Mouse (Mus musculus): Measurements from ENCODE around the gene Cldnd1.

The Cldnd1 gene

GRCm38 (mm10) chr16:58727477-58728131, at the start of gene Cldnd1:
TSS of gene Cldnd1 (plus strand) at chr16:58727910.
- peak; percentile 91 for DNase-seq

DNA sequence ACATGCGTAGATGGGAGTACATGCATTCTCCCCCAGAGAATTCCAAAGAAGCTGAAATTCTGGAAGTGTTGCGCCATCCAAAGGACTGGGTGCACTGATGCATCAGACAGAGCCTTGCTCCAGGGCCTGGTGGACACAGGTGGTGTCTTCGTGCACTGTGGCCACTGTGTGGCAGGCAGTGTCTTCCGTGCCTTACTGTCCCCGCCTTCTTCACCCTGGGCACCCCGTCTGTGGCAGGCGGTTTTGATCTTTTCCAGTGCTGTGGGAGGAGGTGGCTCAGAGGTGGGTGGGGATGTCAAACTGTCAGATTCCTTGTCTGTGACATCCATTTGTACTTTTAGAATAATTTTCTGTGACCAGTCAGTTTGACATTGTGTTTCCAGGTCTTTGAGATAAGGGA, 49.0 kb upstream of the Cldnd1 start:
- DNase-seq = no peak

- no peak for DNase-seq
Measured at GRCm38 (mm10) chr16:58682046-58682445, 45.7 kb upstream of the Cldnd1 start.

- no peak for DNase-seq
Measured at GRCm38 (mm10) chr16:58682870-58683269, 44.8 kb upstream of the Cldnd1 start.

DNA sequence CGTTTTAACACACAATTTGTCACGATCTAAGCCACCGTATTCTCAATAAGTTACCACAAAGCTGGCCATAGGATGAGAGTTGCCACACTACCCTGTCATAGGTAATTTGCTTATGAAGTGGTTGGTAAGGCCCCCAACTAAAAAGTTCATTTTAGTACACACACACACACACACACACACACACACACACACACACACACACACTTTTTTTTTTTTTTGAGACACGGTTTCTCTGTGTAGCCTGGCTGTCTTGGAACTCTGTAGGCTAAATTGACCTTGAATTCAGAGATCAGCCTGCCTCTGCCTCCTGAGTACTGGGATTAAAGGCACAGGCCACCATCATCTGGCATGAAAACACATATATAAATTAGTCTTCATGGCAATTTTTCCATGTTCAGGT, 43.8 kb upstream of the Cldnd1 start:
- no peak for DNase-seq

DNA sequence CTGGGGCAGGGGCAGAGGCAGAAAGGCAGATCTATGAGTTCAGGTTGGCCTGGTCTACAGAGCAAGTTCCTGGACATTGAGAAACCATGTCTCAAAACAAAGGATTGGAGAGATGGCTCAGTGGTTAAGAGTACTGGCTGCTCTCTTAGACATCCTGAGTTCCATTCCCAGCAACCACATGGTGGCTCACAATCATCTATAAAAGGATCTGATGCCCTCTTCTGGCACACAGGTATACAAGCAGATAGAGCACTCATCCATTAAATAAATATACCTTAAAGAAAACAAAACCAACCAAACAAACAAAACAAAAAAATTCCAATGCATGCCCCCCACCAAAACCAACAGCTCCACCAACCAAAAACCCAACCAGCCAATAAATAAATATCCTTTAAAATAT, 43.2 kb upstream of the Cldnd1 start:
- DNase-seq = no peak

- DNase-seq = no peak
Measured at GRCm38 (mm10) chr16:58685548-58686537, 41.9 kb upstream of the Cldnd1 start.

- no peak for DNase-seq
Measured at GRCm38 (mm10) chr16:58688534-58688933, 39.2 kb upstream of the Cldnd1 start.

- DNase-seq = no peak
Measured at GRCm38 (mm10) chr16:58689555-58690169, 38.0 kb upstream of the Cldnd1 start.

GRCm38 (mm10) chr16:58690322-58690732, 37.4 kb upstream of the Cldnd1 start:
- no peak for DNase-seq

DNA sequence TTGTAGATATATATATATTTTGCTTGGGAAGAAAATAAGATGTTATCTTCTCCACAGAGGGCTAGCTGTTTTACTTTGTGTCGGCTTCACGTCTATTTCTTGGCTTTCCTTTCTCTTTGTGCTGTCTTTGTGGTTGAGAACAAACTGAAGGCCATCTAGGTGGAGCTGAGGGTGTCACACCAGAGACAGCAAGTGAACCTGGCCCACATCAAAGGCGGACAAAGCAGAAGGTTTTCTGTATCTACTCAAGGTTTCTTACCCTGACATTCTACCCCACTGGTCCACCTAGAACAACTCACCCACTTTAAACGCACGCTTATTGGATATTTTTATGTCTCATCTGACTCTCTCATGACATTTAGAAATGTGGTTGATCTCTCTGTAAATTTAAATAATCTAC, 33.6 kb upstream of the Cldnd1 start:
- DNase-seq = no peak

DNA sequence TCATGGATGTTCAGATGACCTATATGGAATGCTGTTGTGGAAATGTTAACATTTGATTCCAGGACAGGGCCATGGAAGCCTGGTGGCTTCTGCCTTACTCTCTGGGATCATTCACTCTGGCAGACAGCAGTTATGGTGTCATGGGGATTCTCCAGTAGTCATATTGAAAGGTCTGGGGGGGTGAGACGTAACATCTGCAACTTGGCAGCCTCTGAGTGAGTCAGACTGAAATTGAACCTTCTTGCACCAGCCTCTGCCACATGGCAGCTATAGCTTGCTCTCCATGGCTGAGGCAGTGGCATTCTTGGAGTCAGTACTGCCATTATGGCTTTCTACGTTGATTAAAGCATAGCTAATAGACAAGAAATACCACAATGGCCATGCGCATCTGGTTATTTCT, 30.9 kb upstream of the Cldnd1 start:
- no peak for DNase-seq

DNA sequence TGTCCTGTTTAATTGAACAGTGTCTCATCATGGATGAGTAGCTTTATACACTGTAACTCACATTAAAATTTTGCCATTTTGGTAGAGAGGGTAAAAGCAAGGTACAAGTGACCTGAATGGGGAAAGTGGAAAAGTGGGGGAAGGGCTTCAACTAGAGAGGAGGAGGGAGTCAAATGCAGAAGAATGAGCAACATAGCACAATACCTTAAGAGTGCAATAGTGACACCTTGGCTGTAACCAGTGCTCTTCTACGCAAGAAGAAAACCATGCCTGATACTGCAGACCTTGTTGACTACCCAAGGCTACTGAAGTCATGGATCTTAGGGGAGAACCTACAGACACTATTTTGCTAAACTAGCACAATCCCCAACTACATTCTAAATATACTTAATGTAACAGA, 30.4 kb upstream of the Cldnd1 start:
- no peak for DNase-seq

DNA sequence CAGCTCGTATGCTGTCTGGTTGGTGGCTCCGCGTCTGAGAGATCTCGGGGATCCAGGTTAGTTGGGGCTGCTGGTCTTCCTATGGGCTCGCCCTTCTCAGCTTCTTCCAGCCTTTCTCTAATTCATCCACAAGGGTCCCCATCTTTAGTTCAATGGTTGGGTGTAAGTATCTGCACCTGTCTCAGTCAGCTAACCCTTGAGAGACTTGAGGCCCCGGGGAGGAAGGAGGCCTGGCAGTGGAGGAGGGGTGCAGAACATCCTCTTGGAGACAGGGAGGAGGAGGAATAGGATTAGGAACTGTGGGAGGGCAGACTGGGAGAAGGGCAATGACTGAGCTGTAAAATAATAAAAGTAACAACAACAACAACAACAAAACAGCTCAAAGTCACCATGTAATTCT, 27.5 kb upstream of the Cldnd1 start:
- DNase-seq = no peak

DNA sequence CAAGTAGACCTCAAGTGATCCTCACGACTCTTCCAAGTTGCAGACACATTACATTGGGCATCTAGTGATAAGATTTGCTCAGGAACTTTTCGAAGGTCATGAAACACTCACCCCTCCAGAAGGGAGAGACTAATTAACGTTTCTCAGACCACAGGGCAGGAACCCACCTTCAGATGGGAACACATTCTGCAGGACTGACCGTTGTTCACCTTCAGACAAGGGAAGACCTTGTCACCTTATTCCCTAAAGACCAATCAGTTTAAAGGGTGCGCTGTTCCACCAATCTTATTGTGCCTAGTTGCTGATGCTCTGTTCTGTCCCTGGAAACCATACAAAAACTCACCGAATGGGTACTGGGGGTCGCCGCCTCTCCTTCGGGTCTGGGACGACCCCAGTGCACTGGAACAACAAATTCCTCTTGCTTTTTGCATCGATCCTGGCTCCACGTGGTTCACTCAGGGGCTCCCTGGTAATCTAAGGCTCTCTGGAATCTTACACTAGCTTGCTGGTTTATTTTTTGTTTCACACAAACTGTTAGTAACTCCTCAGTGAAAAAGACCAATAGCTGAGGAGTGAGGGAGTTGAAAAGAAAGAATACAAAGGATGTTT, 26.8 kb upstream of the Cldnd1 start:
- no peak for DNase-seq

GRCm38 (mm10) chr16:58701779-58702178, 25.9 kb upstream of the Cldnd1 start:
- DNase-seq = no peak

DNA sequence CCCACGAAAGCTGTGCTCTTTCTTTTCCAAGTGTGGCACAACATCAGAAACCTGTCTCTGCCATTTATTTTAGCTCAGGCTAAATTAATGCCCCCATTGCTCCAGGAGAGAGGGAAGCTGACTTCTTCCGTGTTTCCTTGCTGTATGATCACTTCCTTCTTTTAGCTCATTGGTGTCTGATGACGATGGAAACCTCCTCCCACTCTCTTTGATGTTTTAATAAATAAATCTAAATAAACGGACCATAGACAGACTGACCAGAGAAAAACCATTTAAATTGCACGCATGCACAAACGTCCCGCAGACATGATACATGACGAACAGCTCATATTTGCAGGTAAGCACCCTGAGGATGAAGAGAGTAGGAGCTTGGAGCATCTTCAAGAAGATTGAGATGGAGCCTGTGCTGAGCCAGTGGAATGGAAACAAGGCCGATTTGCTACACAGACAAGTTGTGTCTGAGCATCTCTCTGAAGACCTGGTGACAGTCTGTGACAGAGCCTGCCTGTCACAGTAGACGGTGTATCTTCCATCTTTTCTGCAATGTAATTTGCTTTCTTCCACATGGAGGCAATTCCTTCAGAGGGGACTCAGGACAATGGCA, 25.3 kb upstream of the Cldnd1 start:
- DNase-seq = no peak

- DNase-seq = peak; percentile 12
Measured at GRCm38 (mm10) chr16:58703382-58704124, 24.2 kb upstream of the Cldnd1 start.

- DNase-seq = no peak
Measured at GRCm38 (mm10) chr16:58704999-58705398, 22.7 kb upstream of the Cldnd1 start.

- DNase-seq = no peak
Measured at GRCm38 (mm10) chr16:58707276-58707905, 20.3 kb upstream of the Cldnd1 start.
